Mouse (Mus musculus) bone marrow macrophage, adult 2 months (primary cell): ENCODE results near the gene Tigar. TPM values are rescaled to one million over a fixed set of nuclear protein-coding genes. Genes with fewer than 3 reads are reported as not detected.

Experiments used
- H3K27ac ChIP-seq: 2 replicates; pipeline ENCODE4 v1.5.1; 2012; ENCODE audit warnings: low read depth, low read length; ENCODE audit not compliant: insufficient read depth
- H3K4me1 ChIP-seq: 2 replicates; pipeline ENCODE4 v1.6.1; 2012; ENCODE audit warnings: low read length; ENCODE audit not compliant: control insufficient read depth, insufficient read depth
- H3K4me3 ChIP-seq: 2 replicates; pipeline ENCODE4 v1.5.1; 2012; ENCODE audit warnings: mild to moderate bottlenecking, low read length, moderate library complexity; ENCODE audit not compliant: insufficient read depth
- CTCF ChIP-seq: IDR thresholded peaks from 2 replicates; pipeline ENCODE4 v1.5.1; 2012; ENCODE audit warnings: low read depth, mild to moderate bottlenecking, low read length, moderate library complexity
- POLR2A ChIP-seq: IDR thresholded peaks from 2 replicates; pipeline ENCODE4 v1.6.1; 2012; ENCODE audit warnings: mild to moderate bottlenecking, low read depth, low read length, borderline replicate concordance
- polyA plus RNA-seq: library from polyadenylated mRNA; stranded (reverse); fragments of >200 nt; gene quantifications from 2 replicates; pipeline ENCODE4 v1.2.4, GENCODE M21; 2012; ENCODE audit not compliant: missing spikeins, insufficient read depth, insufficient read length

The Tigar gene
- polyA plus RNA-seq, 1 experiment, result 5.3 TPM

GRCm38 (mm10) chr6:127044909-127045308 lies 64.4 kb downstream of the Tigar start:
- Histone ChIP-seq H3K27ac (no peak overlapping the region), H3K4me1 (no peaks in the 10 kb centered on the region)
- TF ChIP-seq CTCF, result no peak
- no peak for TF ChIP-seq POLR2A

More at GRCm38 (mm10) chr6:127044909-127045308, 64.4 kb downstream of the Tigar start:
- no peak overlapping the region for H3K4me3 ChIP-seq

Other genes starting within 250 kb of the Tigar start
- not detected in 2 replicates for gene Dyrk4, start 187.7 kb downstream of the Tigar start, polyA plus RNA-seq
- 20.5 and 26.8 TPM in 2 replicates for gene Rad51ap1, start 170.0 kb downstream of the Tigar start, polyA plus RNA-seq
- 39.7 TPM in 2 replicates for gene D6Wsu163e, start 169.6 kb downstream of the Tigar start, polyA plus RNA-seq
- gene Fgf6, start 94.0 kb downstream of the Tigar start, polyA plus RNA-seq, result not detected in 2 replicates
- not detected in 2 replicates for gene Fgf23, start 36.7 kb downstream of the Tigar start, polyA plus RNA-seq
- gene Ccnd2, start 42.6 kb upstream of the Tigar start, polyA plus RNA-seq, result 1.3 and 1.7 TPM in 2 replicates